Mouse (Mus musculus): ENCODE data around the gene Cabp2.
"Not testable (repeated sequence)": the region's sequence is repeated elsewhere in the genome, so short reads cannot be mapped to it uniquely, and the experiment has no call there.

Cabp2 gene

GRCm38 (mm10) chr19:4055947-4056693 lies 25.3 kb upstream of the Cabp2 start:
- no peak for DNase-seq (ENCODE audit: low spot score in 2 of 2)

GRCm38 (mm10) chr19:4056727-4057126 lies 24.7 kb upstream of the Cabp2 start:
- DNase-seq (ENCODE audit: low spot score in 2 of 2) = no peak

- DNase-seq (ENCODE audit: low spot score in 2 of 2) = no peak
These were observed 24.0 kb upstream of the Cabp2 start for GRCm38 (mm10) chr19:4057389-4057788.

- DNase-seq (ENCODE audit: low spot score in 2 of 2) = no peak
These were observed 23.4 kb upstream of the Cabp2 start for GRCm38 (mm10) chr19:4057962-4058361.

- DNase-seq (ENCODE audit: low spot score in 2 of 2) = no peak
These were observed 22.8 kb upstream of the Cabp2 start for GRCm38 (mm10) chr19:4058581-4058980.

- peak in 1 of 2 experiments; percentile 61 for DNase-seq (ENCODE audit: low spot score in 2 of 2)
These were observed 22.2 kb upstream of the Cabp2 start, which contains the start of gene Gstp3 for GRCm38 (mm10) chr19:4059069-4059740. Gstp3 (minus strand) TSS chr19:4059569.

- not testable (repeated sequence) for DNase-seq (ENCODE audit: low spot score in 2 of 2)
These were observed 21.1 kb upstream of the Cabp2 start for GRCm38 (mm10) chr19:4060044-4060898.

GRCm38 (mm10) chr19:4060899-4061465 lies 20.4 kb upstream of the Cabp2 start:
- DNase-seq (ENCODE audit: low spot score in 2 of 2) = no peak

- DNase-seq (ENCODE audit: low spot score in 2 of 2) = not testable (repeated sequence)
These were observed 18.0 kb upstream of the Cabp2 start for GRCm38 (mm10) chr19:4063357-4063756.

- not testable (repeated sequence) for DNase-seq (ENCODE audit: low spot score in 2 of 2)
These were observed 16.9 kb upstream of the Cabp2 start for GRCm38 (mm10) chr19:4064501-4064900.

GRCm38 (mm10) chr19:4066280-4066679 lies 15.1 kb upstream of the Cabp2 start:
- peak in 1 of 2 experiments; percentile 11 for DNase-seq (ENCODE audit: low spot score in 2 of 2)

GRCm38 (mm10) chr19:4066877-4067276 lies 14.5 kb upstream of the Cabp2 start:
- DNase-seq (ENCODE audit: low spot score in 2 of 2) = no peak

- DNase-seq (ENCODE audit: low spot score in 2 of 2) = not testable (repeated sequence)
These were observed 13.1 kb upstream of the Cabp2 start for GRCm38 (mm10) chr19:4068242-4068641.

GRCm38 (mm10) chr19:4068717-4069410 lies 12.5 kb upstream of the Cabp2 start:
- DNase-seq (ENCODE audit: low spot score in 2 of 2) = no peak

- no peak for DNase-seq (ENCODE audit: low spot score in 2 of 2)
These were observed 11.1 kb upstream of the Cabp2 start for GRCm38 (mm10) chr19:4070311-4070710.

GRCm38 (mm10) chr19:4070756-4071155 lies 10.6 kb upstream of the Cabp2 start:
- DNase-seq (ENCODE audit: low spot score in 2 of 2) = no peak

GRCm38 (mm10) chr19:4071406-4071805 lies 10.0 kb upstream of the Cabp2 start:
- DNase-seq (ENCODE audit: low spot score in 2 of 2) = no peak

- DNase-seq (ENCODE audit: low spot score in 2 of 2) = no peak
These were observed 8.5 kb upstream of the Cabp2 start for GRCm38 (mm10) chr19:4072706-4073424.

- DNase-seq (ENCODE audit: low spot score in 2 of 2) = no peak
These were observed 5.8 kb upstream of the Cabp2 start for GRCm38 (mm10) chr19:4075531-4075930.

GRCm38 (mm10) chr19:4079594-4079993 lies 1.8 kb upstream of the Cabp2 start:
- peak in 1 of 2 experiments; percentile 78 for DNase-seq (ENCODE audit: low spot score in 2 of 2)
